Comparison of ENCODE assay signal across 11 mouse cellular contexts in the genomic region with DNA sequence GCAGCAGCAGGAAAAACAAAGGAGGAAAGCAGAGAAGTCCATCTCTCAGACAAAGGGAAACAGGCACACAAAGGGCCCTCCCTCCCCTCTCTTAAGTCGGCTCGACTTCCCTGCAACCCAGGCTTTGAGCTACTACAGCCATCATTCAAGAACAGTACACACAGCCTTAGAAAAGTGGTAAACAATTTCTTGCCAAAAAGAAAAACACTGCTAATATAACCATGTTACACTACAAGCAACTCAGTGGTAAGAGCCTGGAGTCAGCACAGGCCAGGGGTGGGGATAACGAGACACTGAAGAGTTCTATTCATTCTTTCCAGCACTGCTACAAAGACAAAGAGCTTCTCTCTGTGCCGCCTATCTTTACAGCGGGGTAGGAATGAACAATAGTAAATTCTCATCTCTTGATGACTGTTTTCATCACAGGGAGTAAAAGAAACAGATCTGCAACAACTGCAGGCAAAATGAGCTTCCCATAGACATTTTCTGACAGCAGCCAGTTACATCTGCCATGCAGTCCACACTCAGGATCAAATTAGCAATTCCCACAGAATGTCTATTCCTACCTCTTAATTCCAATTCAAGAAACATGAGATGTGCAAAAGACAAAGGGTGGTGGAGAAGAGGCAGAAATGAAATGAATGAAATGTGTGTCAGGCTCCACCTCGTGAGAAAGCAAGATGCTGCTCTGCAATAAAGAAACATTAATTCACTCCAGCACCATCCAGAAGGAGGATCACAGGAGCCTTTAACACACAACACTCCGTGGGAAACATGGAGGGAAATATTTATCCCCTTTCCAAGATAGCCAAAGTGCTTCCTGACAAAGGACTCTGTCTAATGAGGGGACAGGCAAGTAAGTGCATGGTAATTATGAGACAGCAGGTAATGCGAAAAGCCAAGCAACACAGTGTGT.
DNase-seq lines count a peak whose midpoint lies in the region; ATAC-seq and TF ChIP-seq lines count a peak whose summit lies in the region.
"Had no signal": no experiment of that assay in that cellular context is flagged by ENCODE, and none has a peak within 500 bp of the region (broad histone marks: within the 10 kb centered on the region; RNA-seq: fewer than 3 reads in every experiment).

No protein-coding gene starts in this region.

- peak; percentile 34 for DNase-seq in right cerebral cortex, adult 18-20 months
- DNase-seq in right cerebral cortex, postnatal 14 days, result no peak
- no peak for DNase-seq in thymus, postnatal 4 days
- DNase-seq in lung, adult 2 months, result no peak
- DNase-seq in adrenal gland, postnatal 10 days, result no peak
- DNase-seq: cerebellum, adult 18-20 months; liver, embryonic 13.5 days had no signal

- no peak overlapping the region for H3K4me3 ChIP-seq in forebrain, embryonic 16.5 days (replicated peaks; ENCODE audit: low read length)
- no peak overlapping the region for H3K4me3 ChIP-seq in midbrain, embryonic 15.5 days
- no peak overlapping the region for H3K4me3 ChIP-seq in lung, adult 2 months (replicated peaks; ENCODE audit: extremely low read depth, low read depth, low read length)
- H3K4me3 ChIP-seq: liver, embryonic 13.5 days; stomach, embryonic 15.5 days had no signal

- no peak for TF ChIP-seq CTCF in lung, adult 2 months (IDR thresholded peaks at IDR 0.05; ENCODE audit: insufficient read depth, low read length)

- WGBS in forebrain, embryonic 16.5 days, result 12% methylated on average over 8 of the region's 8 CpGs
- 15% methylated on average over 8 of the region's 8 CpGs for WGBS in midbrain, embryonic 15.5 days
- 51% methylated on average over 8 of the region's 8 CpGs for WGBS in lung, adult 2 months

- H3K27ac ChIP-seq in forebrain, embryonic 16.5 days (ENCODE audit: low read length), result peak overlapping the region; percentile 78
- H3K27ac ChIP-seq in midbrain, embryonic 15.5 days, result peak overlapping the region; percentile 70
- H3K27ac ChIP-seq: liver, embryonic 13.5 days; stomach, embryonic 15.5 days had no signal

- no peaks in the 10 kb centered on the region for H3K36me3 ChIP-seq in forebrain, embryonic 16.5 days (ENCODE audit: control insufficient read depth, insufficient read depth)
- no peaks in the 10 kb centered on the region; the same call in 1 of the 2 replicates for H3K36me3 ChIP-seq in midbrain, embryonic 15.5 days (replicated peaks)
- H3K36me3 ChIP-seq: stomach, embryonic 15.5 days had no signal

- no peak overlapping the region; the same call in 1 of the 2 replicates for H3K9ac ChIP-seq in forebrain, embryonic 16.5 days (replicated peaks; ENCODE audit: low read depth, low read length)
- H3K9ac ChIP-seq in midbrain, embryonic 15.5 days, result no peak overlapping the region
- H3K9ac ChIP-seq: liver, embryonic 13.5 days; stomach, embryonic 15.5 days had no signal

- peak; percentile 88 for ATAC-seq in forebrain, embryonic 16.5 days
- ATAC-seq in midbrain, embryonic 15.5 days (replicated peaks), result peak; percentile 82
- ATAC-seq: intestine, embryonic 16.5 days had no signal

- no peaks in the 10 kb centered on the region for H3K27me3 ChIP-seq in forebrain, embryonic 16.5 days (replicated peaks; ENCODE audit: control insufficient read depth, insufficient read depth, low read length)
- no peaks in the 10 kb centered on the region for H3K27me3 ChIP-seq in midbrain, embryonic 15.5 days (replicated peaks)
- H3K27me3 ChIP-seq: liver, embryonic 13.5 days; stomach, embryonic 15.5 days had no signal

- H3K4me2 ChIP-seq in forebrain, embryonic 16.5 days (ENCODE audit: low read length), result no peak overlapping the region
- H3K4me2 ChIP-seq in midbrain, embryonic 15.5 days, result no peak overlapping the region
- H3K4me2 ChIP-seq: liver, embryonic 13.5 days; stomach, embryonic 15.5 days had no signal

- H3K4me1 ChIP-seq in forebrain, embryonic 16.5 days (replicated peaks; ENCODE audit: control insufficient read depth, insufficient read depth, low read length), result peaks cover 7% of the 10 kb centered on the region; the same call in 1 of the 2 replicates
- peaks cover 13% of the 10 kb centered on the region for H3K4me1 ChIP-seq in midbrain, embryonic 15.5 days
- H3K4me1 ChIP-seq in lung, adult 2 months (ENCODE audit: control insufficient read depth, insufficient read depth, low read length), result no peaks in the 10 kb centered on the region; the same call in 1 of the 2 replicates
- H3K4me1 ChIP-seq: liver, embryonic 13.5 days; stomach, embryonic 15.5 days had no signal

- H3K9me3 ChIP-seq in forebrain, embryonic 16.5 days (ENCODE audit: control insufficient read depth, low read length), result no peaks in the 10 kb centered on the region
- H3K9me3 ChIP-seq in midbrain, embryonic 15.5 days, result no peaks in the 10 kb centered on the region
- H3K9me3 ChIP-seq: liver, embryonic 13.5 days; stomach, embryonic 15.5 days had no signal

- no peak for TF ChIP-seq POLR2A in lung, adult 2 months (IDR thresholded peaks at IDR 0.05; ENCODE audit: borderline replicate concordance, extremely low read depth, low read depth, low read length)
